Mouse (Mus musculus): ENCODE results near the gene Lhx5.

DNA sequence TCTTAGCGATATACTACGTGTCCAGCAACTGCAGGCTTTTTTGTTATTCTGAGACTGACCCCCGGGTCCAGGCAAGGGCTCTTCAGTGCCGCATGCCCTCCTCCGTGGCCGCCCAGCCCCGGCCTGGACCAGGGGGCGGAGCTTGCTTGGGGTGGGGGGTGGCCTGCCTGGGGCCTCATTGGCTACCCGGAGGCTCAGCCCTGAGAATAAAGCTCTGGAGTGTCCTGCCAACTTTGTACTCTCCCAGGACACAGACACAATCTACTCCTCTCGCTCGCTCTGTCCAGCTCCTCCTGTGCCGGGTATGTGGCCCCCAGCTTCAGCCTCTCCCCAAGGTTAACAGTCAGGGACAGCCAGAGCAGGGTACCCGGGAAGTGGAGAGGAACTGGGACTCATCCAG is 44.8 kb downstream of the Lhx5 start, which contains the start of gene Sds:
- TF ChIP-seq CTCF (IDR thresholded peaks at IDR 0.05; ENCODE audit: low read depth, low read length) = no peak
- TF ChIP-seq POLR2AphosphoS5 (IDR thresholded peaks at IDR 0.05; ENCODE audit: insufficient replicate concordance, low read depth, low read length) = no peak
- TF ChIP-seq GATA1 (IDR thresholded peaks at IDR 0.05; ENCODE audit: borderline replicate concordance, low read length) = no peak
- TF ChIP-seq TAL1 (conservative IDR thresholded peaks at IDR 0.05; ENCODE audit: low read depth, low read length) = no peak
- TF ChIP-seq GATA2 (IDR thresholded peaks at IDR 0.05; ENCODE audit: borderline replicate concordance, low read depth, low read length) = no peak
